ENCODE assay signal across 8 mouse cellular contexts in the genomic region with DNA sequence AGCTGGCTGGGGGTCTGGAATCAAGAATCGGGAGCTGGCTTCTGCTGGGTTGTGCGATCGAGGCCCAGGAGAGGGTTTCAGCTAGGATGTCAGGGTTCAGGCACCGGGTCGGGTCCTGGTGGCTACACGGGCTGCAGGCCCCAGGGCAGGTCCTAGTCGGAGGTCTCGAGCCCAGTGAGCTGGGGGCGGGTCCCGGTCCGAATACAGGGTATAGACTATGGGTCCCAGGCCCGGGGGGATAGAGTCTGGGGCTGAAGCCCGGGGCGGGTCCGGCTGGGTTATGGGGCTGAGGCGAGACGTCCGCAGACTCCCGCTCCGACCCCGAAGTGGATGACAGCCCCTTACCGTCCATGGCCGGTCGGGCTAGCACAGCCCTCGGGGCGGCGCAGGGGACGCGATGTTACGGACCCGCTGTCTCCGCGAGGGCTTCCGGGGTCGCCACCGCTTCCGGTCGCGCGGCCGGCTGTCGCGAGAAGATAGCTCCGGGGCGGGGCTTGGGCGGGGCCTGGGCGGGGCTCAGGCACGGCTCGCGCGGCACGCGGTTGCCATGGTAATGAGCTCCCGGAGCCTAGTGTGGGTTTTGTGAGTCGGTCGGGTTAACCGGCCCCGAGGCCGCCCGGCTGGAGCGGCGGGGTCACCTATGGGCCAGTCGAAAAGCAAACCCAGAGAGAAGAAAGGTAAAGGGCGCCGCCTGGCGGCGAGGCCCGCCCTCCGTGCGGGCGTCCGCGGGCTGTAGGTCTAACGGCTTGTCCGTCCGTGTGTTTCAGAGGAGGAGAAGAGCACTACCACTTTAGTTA. TPM values are rescaled to one million over a fixed set of nuclear protein-coding genes. Genes with fewer than 3 reads are reported as not detected.
DNase-seq lines count a peak whose midpoint lies in the region; ATAC-seq lines count a peak whose summit lies in the region.

A gene (minus strand): TSS at position 443 of the 797 bp plus-strand sequence.
A gene (plus strand): TSS at position 512 of the 797 bp plus-strand sequence.

- no peaks in the 10 kb centered on the region for H3K9me3 ChIP-seq in hindbrain, embryonic 13.5 days

- H3K4me2 ChIP-seq in hindbrain, embryonic 13.5 days, result peak within 1 kb of the TSS; percentile 94

- H3K4me3 ChIP-seq in hindbrain, embryonic 13.5 days, result peak within 1 kb of the TSS; percentile 97

- H3K27me3 ChIP-seq in hindbrain, embryonic 13.5 days, result no peaks in the 10 kb centered on the region

- H3K4me1 ChIP-seq in hindbrain, embryonic 13.5 days (replicated peaks), result peaks cover 26% of the 10 kb centered on the region

- WGBS in hindbrain, embryonic 13.5 days, result 2% methylated on average over 76 of the region's 76 CpGs

- peak within 1 kb of the TSS; percentile 99 for H3K9ac ChIP-seq in hindbrain, embryonic 13.5 days

- H3K36me3 ChIP-seq in hindbrain, embryonic 13.5 days, result peaks cover 28% of the 10 kb centered on the region

- DNase-seq in T-cell, adult 2 months (ENCODE audit: low spot score), result peak; percentile 84
- peak; percentile 93 for DNase-seq in cerebellum, postnatal 14 days
- DNase-seq in frontal cortex, postnatal 14 days (ENCODE audit: low spot score in 2 of 2), result peak; percentile 80 to 82
- DNase-seq in left cerebral cortex, adult 11 months (ENCODE audit: low spot score), result peak; percentile 82
- DNase-seq in lung, postnatal 4 days, result peak; percentile 92 to 95
- peak; percentile 97 for DNase-seq in retina, postnatal 1 day
- DNase-seq in urinary bladder, adult 18-20 months (ENCODE audit: low spot score in 2 of 2), result peak; percentile 87 to 90

- ATAC-seq in hindbrain, embryonic 13.5 days (ENCODE audit: low FRiP score), result peak; percentile 94

- H3K27ac ChIP-seq in hindbrain, embryonic 13.5 days, result peak within 1 kb of the TSS; percentile 70

RNA-seq across cellular contexts. Expression of the first gene that starts in this region (rescaled TPM):
- polyA plus RNA-seq in hindbrain, embryonic 13.5 days (2015; fragmentation: Nextera tagmentation; extraction: Ambion mirVana), result 202 and 209 TPM in 2 replicates

RNA-seq across cellular contexts. Expression of the second gene that starts in this region (rescaled TPM):
- polyA plus RNA-seq in hindbrain, embryonic 13.5 days (2015; fragmentation: Nextera tagmentation; extraction: Ambion mirVana), result 7.8 and 8.4 TPM in 2 replicates

Comparison
In these comparisons a context has a peak if more than half of its experiments do, and no peak if none do; other contexts are left out.
1. Peak in every context shown above with its lines: DNase-seq, ATAC-seq, H3K4me3 ChIP-seq and H3K27ac ChIP-seq.